Mouse (Mus musculus): ENCODE results near the gene Map3k3. TPM values are rescaled to one million over a fixed set of nuclear protein-coding genes. Genes with fewer than 3 reads are reported as not detected.

Gene Map3k3
- 27.8 and 31.6 TPM in 2 replicates for polyA plus RNA-seq (2012; rRNA removed)

DNA sequence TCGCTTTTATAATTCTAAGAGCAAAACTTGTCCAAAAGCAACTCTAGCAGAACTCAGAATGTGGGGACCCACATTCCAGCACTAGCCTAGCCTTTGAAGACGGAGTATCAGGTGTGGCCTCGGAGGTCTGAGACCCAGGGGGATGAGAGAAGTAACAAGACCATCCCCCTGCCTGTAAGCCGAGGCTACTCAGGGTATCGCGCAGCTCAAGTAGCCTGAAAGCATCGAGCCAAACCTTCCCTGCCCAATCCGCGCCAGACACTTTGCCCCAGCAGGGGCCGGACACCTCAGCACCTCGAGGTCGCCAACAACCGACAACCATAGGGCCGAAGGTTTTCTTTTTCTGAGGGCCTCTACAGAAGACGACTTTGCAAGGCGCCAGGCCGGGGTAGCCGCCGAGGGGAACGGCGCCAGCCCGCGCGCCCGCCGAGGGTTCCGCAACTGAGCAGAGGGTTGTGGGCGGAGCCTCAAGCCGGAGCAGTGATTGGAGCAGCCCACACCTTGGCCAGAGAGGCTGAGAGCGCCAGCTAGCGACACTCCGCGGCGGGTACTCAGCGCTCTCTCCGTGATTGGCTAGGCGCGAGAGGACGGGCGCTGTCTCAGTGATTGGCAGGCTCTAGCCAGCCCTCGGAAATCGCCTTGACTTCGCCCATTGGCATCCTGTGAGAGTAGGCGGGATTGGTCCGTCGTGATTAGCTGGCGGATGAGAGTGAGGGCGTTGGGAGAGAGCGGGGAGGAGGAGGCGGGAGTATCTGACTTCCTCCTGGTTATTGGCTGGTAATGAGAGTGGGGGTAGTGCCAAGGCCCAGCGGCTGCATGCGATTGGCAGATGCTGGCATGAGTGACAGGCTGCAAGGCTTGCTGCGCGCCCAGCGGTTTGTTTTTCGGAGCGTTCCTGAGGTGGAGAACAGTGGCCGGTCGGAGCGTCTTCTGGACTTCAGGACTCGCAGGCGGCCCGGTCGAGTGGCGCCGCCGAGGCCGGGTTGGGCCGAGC is at the start of gene Map3k3:
TSS of gene Map3k3 (plus strand) at position 906 of the 994 bp plus-strand sequence.
- H3K27me3 ChIP-seq (replicated peaks; ENCODE audit: control insufficient read depth, insufficient read depth, low read length): no peaks in the 10 kb centered on the region
- under 1% methylated on average over 69 of the region's 69 CpGs for WGBS

GRCm38 (mm10) chr11:106034986-106035385 is 49.4 kb upstream of the Map3k3 start:
- WGBS: 90% methylated on average over 9 of the region's 9 CpGs
- Histone ChIP-seq H3K27ac (ENCODE audit: insufficient read depth, low read depth, low read length) (no peak overlapping the region), H3K4me3 (ENCODE audit: insufficient read depth, low read depth, low read length) (no peak overlapping the region), H3K36me3 (ENCODE audit: control insufficient read depth, insufficient read depth, low read length) (no peaks in the 10 kb centered on the region), H3K27me3 (replicated peaks; ENCODE audit: control insufficient read depth, insufficient read depth, low read length) (no peaks in the 10 kb centered on the region), H3K4me1 (ENCODE audit: control insufficient read depth, insufficient read depth, low read length) (peaks cover 4% of the 10 kb centered on the region; the same call in 1 of the 2 replicates)
- DNase-seq: no peak
- TF ChIP-seq POLR2A (IDR thresholded peaks at IDR 0.05; ENCODE audit: low read depth, low read length): no peak
- TF ChIP-seq CTCF (conservative IDR thresholded peaks at IDR 0.05; ENCODE audit: insufficient read depth, insufficient read length, low read depth, low read length): no peak

More for the DNA sequence above, at the start of gene Map3k3:
- DNase-seq: peak; percentile 100
- peak within 1 kb of the TSS; percentile 95 for H3K27ac ChIP-seq (ENCODE audit: insufficient read depth, low read depth, low read length)
- H3K4me3 ChIP-seq (ENCODE audit: insufficient read depth, low read depth, low read length): peak within 1 kb of the TSS; percentile 95
- H3K4me1 ChIP-seq (ENCODE audit: control insufficient read depth, insufficient read depth, low read length): no peaks in the 10 kb centered on the region; the same call in 1 of the 2 replicates
- TF ChIP-seq CTCF (conservative IDR thresholded peaks at IDR 0.05; ENCODE audit: insufficient read depth, insufficient read length, low read depth, low read length) (peak; percentile 14; the same call in 1 of the 2 replicates), POLR2A (IDR thresholded peaks at IDR 0.05; ENCODE audit: low read depth, low read length) (peak; percentile 89)
- no peaks in the 10 kb centered on the region for H3K36me3 ChIP-seq (ENCODE audit: control insufficient read depth, insufficient read depth, low read length)

- DNase-seq: peak; percentile 99
- Histone ChIP-seq H3K27me3 (replicated peaks; ENCODE audit: control insufficient read depth, insufficient read depth, low read length) (no peaks in the 10 kb centered on the region), H3K36me3 (ENCODE audit: control insufficient read depth, insufficient read depth, low read length) (no peaks in the 10 kb centered on the region), H3K4me3 (ENCODE audit: insufficient read depth, low read depth, low read length) (peak within 1 kb of the TSS; percentile 89), H3K27ac (ENCODE audit: insufficient read depth, low read depth, low read length) (0 out of 2 replicates have a peak within 1 kb of the TSS, but pooled peaks have one; percentile 24), H3K4me1 (ENCODE audit: control insufficient read depth, insufficient read depth, low read length) (peaks cover 4% of the 10 kb centered on the region; the same call in 1 of the 2 replicates)
- under 1% methylated on average over 66 of the region's 66 CpGs for WGBS
- TF ChIP-seq CTCF (conservative IDR thresholded peaks at IDR 0.05; ENCODE audit: insufficient read depth, insufficient read length, low read depth, low read length) (no peak), POLR2A (IDR thresholded peaks at IDR 0.05; ENCODE audit: low read depth, low read length) (peak; percentile 76)
Measured at GRCm38 (mm10) chr11:106036548-106037417, 47.6 kb upstream of the Map3k3 start, which contains the start of gene Dcaf7. TSS of gene Dcaf7 (plus strand) at chr11:106036872.

DNA sequence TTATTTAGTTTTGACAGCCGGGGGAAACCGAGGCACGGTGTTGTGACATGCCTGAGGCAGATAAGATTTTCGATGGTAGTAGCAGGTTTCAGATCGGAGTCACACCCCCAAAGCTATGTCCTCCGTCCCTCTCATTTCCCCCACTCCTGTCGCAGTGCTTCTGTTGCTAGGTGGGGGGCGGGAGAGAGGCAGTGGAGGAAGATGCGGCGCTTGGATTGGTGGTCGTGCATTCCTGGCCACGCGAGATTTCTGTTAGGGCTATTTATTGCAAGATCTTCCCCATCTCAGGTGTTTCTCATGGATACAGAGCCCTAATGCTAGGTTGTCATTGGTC is 47.0 kb upstream of the Map3k3 start:
- no peak for DNase-seq
- Histone ChIP-seq H3K4me1 (ENCODE audit: control insufficient read depth, insufficient read depth, low read length) (peaks cover 4% of the 10 kb centered on the region; the same call in 1 of the 2 replicates), H3K36me3 (ENCODE audit: control insufficient read depth, insufficient read depth, low read length) (no peaks in the 10 kb centered on the region), H3K4me3 (ENCODE audit: insufficient read depth, low read depth, low read length) (peak overlapping the region; percentile 89), H3K27ac (ENCODE audit: insufficient read depth, low read depth, low read length) (no peak overlapping the region), H3K27me3 (replicated peaks; ENCODE audit: control insufficient read depth, insufficient read depth, low read length) (no peaks in the 10 kb centered on the region)
- 1% methylated on average over 13 of the region's 13 CpGs for WGBS
- TF ChIP-seq POLR2A (IDR thresholded peaks at IDR 0.05; ENCODE audit: low read depth, low read length): no peak

DNA sequence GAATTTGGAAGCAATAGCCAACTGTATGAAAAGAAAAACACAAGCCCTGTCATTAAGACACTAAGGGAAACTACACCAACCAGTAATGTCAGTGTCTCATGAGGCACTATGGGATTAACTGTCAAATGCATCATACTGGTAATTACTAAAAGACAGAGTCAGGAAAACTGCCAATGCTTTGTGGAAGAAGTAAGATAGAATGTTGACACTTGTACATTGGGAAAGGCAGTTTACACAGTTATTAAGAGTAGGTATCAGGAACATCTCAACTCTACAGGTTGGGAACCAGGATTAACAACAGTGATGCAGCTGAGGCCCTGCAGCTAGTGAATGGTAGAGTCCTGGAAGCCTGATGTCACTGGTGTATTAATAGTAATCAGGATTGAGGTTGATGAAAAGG is 40.1 kb upstream of the Map3k3 start:
- TF ChIP-seq CTCF (conservative IDR thresholded peaks at IDR 0.05; ENCODE audit: insufficient read depth, insufficient read length, low read depth, low read length) (no peak), POLR2A (IDR thresholded peaks at IDR 0.05; ENCODE audit: low read depth, low read length) (no peak)
- H3K27ac ChIP-seq (ENCODE audit: insufficient read depth, low read depth, low read length): no peak overlapping the region
- no peak overlapping the region for H3K4me3 ChIP-seq (ENCODE audit: insufficient read depth, low read depth, low read length)
- DNase-seq: no peak
- no peaks in the 10 kb centered on the region for H3K27me3 ChIP-seq (replicated peaks; ENCODE audit: control insufficient read depth, insufficient read depth, low read length)
- H3K36me3 ChIP-seq (ENCODE audit: control insufficient read depth, insufficient read depth, low read length): no peaks in the 10 kb centered on the region
- peaks cover 4% of the 10 kb centered on the region; the same call in 1 of the 2 replicates for H3K4me1 ChIP-seq (ENCODE audit: control insufficient read depth, insufficient read depth, low read length)

DNA sequence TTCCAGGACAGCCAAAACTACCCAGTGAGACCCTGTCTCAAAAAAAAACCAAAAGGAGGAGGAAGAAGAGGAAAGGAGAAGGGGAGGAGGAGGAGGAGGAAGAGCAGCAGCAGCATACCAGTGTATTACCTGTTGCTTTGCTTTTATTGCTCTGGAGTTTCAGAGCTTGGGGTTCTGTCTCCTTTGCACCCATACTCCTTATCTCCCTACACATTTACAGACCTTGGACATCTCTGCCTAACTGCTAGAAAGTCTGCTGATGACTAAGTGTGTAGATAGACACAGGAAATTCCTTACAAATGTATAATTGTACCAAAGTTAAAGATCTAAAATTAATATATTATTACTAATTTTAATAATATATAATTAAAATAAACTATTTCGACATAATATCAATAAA is 39.2 kb upstream of the Map3k3 start:
- TF ChIP-seq POLR2A (IDR thresholded peaks at IDR 0.05; ENCODE audit: low read depth, low read length) (no peak), CTCF (conservative IDR thresholded peaks at IDR 0.05; ENCODE audit: insufficient read depth, insufficient read length, low read depth, low read length) (no peak)
- no peak overlapping the region for H3K27ac ChIP-seq (ENCODE audit: insufficient read depth, low read depth, low read length)
- no peaks in the 10 kb centered on the region for H3K27me3 ChIP-seq (replicated peaks; ENCODE audit: control insufficient read depth, insufficient read depth, low read length)
- no peak for DNase-seq
- H3K4me1 ChIP-seq (ENCODE audit: control insufficient read depth, insufficient read depth, low read length): peaks cover 4% of the 10 kb centered on the region; the same call in 1 of the 2 replicates
- no peaks in the 10 kb centered on the region for H3K36me3 ChIP-seq (ENCODE audit: control insufficient read depth, insufficient read depth, low read length)
- WGBS: 98% methylated on average over 1 of the region's 1 CpGs
- H3K4me3 ChIP-seq (ENCODE audit: insufficient read depth, low read depth, low read length): no peak overlapping the region

Data from kidney, adult 2 months (tissue).